Mouse (Mus musculus): ENCODE results near the gene Gm5678. TPM values are rescaled to one million over a fixed set of nuclear protein-coding genes. Genes with fewer than 3 reads are reported as not detected.

Gene Gm5678
- total and polyA plus RNA-seq, 2 experiments from 2014 or later = not detected

DNA sequence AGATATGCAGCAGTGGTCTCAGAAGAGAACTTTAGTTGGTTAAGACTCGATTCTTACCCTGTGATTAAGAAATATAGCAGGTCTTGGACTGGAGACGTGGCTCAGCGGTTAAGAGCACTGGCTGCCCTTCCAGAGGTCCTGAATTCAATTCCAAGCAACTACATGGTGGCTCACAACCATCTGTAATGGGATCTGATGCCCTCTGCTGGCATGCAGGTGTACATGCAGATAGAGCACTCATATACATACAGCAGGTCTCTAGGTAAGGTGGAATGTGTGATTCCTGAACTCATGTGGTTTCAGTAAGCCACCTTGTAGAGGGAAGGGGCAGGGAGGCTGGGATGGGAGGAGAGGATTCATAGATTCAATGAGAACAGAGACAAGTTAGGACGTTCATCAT is 50.3 kb downstream of the Gm5678 start:
- no peak overlapping the region for H3K4me2 ChIP-seq (ENCODE audit: low read depth, low read length, poor library complexity, severe bottlenecking)
- peaks cover 23% of the 10 kb centered on the region for H3K27me3 ChIP-seq (ENCODE audit: insufficient read depth, low read length)
- H3K9me3 ChIP-seq (ENCODE audit: low read length) = no peaks in the 10 kb centered on the region
- no peaks in the 10 kb centered on the region for H3K36me3 ChIP-seq (ENCODE audit: insufficient read depth, low read length)
- 0 out of 2 replicates have a peak, but pooled peaks cover 5% of the 10 kb centered on the region for H3K4me1 ChIP-seq (ENCODE audit: insufficient read depth, low read length)
- no peak overlapping the region for H3K9ac ChIP-seq (replicated peaks; ENCODE audit: low read length, poor library complexity, severe bottlenecking)
- DNase-seq (ENCODE audit: low spot score) (no peak), ATAC-seq (ENCODE audit: low FRiP score) (no peak)
- H3K27ac ChIP-seq (ENCODE audit: low read depth, low read length) = no peak overlapping the region
- H3K4me3 ChIP-seq (ENCODE audit: low read depth, low read length) = no peak overlapping the region
- TF ChIP-seq CTCF (IDR thresholded peaks at IDR 0.05) = no peak
- 90% methylated on average over 4 of the region's 4 CpGs for WGBS

DNA sequence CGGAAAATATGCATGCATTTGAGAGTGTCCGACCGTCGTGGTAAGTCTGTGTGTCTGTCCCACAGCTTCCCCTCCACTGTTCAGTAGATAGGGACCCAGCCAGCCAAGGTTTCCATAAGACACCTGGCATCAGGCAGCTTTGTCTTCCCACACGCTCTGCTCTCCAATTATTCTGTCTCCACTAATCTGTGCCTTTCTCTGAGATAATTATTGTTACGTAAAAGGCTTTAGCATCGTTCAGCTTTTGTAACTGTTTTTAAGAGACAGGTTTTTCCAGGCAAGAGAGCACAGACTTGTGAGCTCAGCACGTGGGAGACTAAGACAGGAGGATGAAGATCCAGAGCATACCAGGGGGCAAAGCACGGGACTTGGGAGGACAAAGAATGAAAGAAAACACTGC is 51.3 kb downstream of the Gm5678 start:
- no peak for DNase-seq (ENCODE audit: low spot score)
- no peak overlapping the region for H3K27ac ChIP-seq (ENCODE audit: low read depth, low read length)
- no peaks in the 10 kb centered on the region for H3K9me3 ChIP-seq (ENCODE audit: low read length)
- no peak overlapping the region for H3K9ac ChIP-seq (replicated peaks; ENCODE audit: low read length, poor library complexity, severe bottlenecking)
- peaks cover 31% of the 10 kb centered on the region for H3K27me3 ChIP-seq (ENCODE audit: insufficient read depth, low read length)
- no peaks in the 10 kb centered on the region for H3K36me3 ChIP-seq (ENCODE audit: insufficient read depth, low read length)
- H3K4me3 ChIP-seq (ENCODE audit: low read depth, low read length) = no peak overlapping the region
- TF ChIP-seq CTCF (IDR thresholded peaks at IDR 0.05) = no peak
- no peak overlapping the region for H3K4me2 ChIP-seq (ENCODE audit: low read depth, low read length, poor library complexity, severe bottlenecking)
- no peak for ATAC-seq (ENCODE audit: low FRiP score)
- 0 out of 2 replicates have a peak, but pooled peaks cover 5% of the 10 kb centered on the region for H3K4me1 ChIP-seq (ENCODE audit: insufficient read depth, low read length)
- 49% methylated on average over 9 of the region's 9 CpGs for WGBS

Other genes with a start within 250 kb of the Gm5678 start
- gene Setd4, start 24.0 kb upstream of the Gm5678 start, total RNA-seq (2014; rRNA removed) = 20.3 and 29.6 TPM in 2 replicates
- 14.9 and 17.2 TPM in 2 replicates for gene Setd4, start 24.0 kb upstream of the Gm5678 start, polyA plus RNA-seq (2015; fragmentation: Nextera tagmentation; extraction: Ambion mirVana)
- 76.2 and 103 TPM in 2 replicates for gene Cbr1, start 22.2 kb upstream of the Gm5678 start, total RNA-seq (2014; rRNA removed)
- 111 and 118 TPM in 2 replicates for gene Cbr1, start 22.2 kb upstream of the Gm5678 start, polyA plus RNA-seq (2015; fragmentation: Nextera tagmentation; extraction: Ambion mirVana)
- gene Cbr3, start 55.1 kb downstream of the Gm5678 start, total RNA-seq (2014; rRNA removed) = 4.0 and 7.4 TPM in 2 replicates
- gene Cbr3, start 55.1 kb downstream of the Gm5678 start, polyA plus RNA-seq (2015; fragmentation: Nextera tagmentation; extraction: Ambion mirVana) = 3.6 and 5.0 TPM in 2 replicates
- gene Dop1b, start 83.8 kb downstream of the Gm5678 start, total RNA-seq (2014; rRNA removed) = 67.6 and 102 TPM in 2 replicates
- gene Dop1b, start 83.8 kb downstream of the Gm5678 start, polyA plus RNA-seq (2015; fragmentation: Nextera tagmentation; extraction: Ambion mirVana) = 26.1 and 27.8 TPM in 2 replicates
- 24.4 and 50.2 TPM in 2 replicates for gene Morc3, start 204.0 kb downstream of the Gm5678 start, total RNA-seq (2014; rRNA removed)
- gene Morc3, start 204.0 kb downstream of the Gm5678 start, polyA plus RNA-seq (2015; fragmentation: Nextera tagmentation; extraction: Ambion mirVana) = 21.7 and 31.8 TPM in 2 replicates

All from midbrain, postnatal 0 days (tissue).